23 mouse cellular contexts compared by ENCODE assay signal in the genomic region with DNA sequence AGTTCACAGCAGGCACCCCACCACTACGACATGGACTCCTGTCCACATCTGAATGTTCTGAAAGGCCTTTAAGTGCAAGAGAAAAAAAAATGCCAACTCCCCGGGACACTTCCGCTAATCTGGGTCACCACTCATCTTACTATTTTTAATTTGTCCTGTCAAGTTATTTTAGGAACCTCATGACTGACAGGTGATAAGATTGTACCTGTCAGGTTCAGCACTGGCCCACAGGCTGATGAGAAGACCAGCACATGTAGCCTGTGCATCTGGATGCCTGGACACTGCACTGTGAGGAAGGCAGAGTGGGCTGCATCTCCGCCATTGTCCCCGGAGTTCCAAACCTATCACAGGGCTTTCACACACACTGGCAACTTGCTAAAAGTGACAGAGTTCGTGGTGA. TPM values are rescaled to one million over a fixed set of nuclear protein-coding genes. Genes with fewer than 3 reads are reported as not detected.
DNase-seq lines count a peak whose midpoint lies in the region; ATAC-seq and TF ChIP-seq lines count a peak whose summit lies in the region.
"Had no signal": no experiment of that assay in that cellular context is flagged by ENCODE, and none has a peak within 500 bp of the region (broad histone marks: within the 10 kb centered on the region; RNA-seq: fewer than 3 reads in every experiment).

No protein-coding gene starts in this region.

- no peaks in the 10 kb centered on the region for H3K9me3 ChIP-seq in heart, embryonic 10.5 days
- H3K9me3 ChIP-seq in heart, embryonic 14.5 days (ENCODE audit: control insufficient read depth, low read length), result no peaks in the 10 kb centered on the region
- no peaks in the 10 kb centered on the region for H3K9me3 ChIP-seq in intestine, postnatal 0 days (ENCODE audit: control insufficient read depth)
- H3K9me3 ChIP-seq: embryonic facial prominence, embryonic 12.5 days; forebrain, embryonic 15.5 days; G1E; hindbrain, embryonic 12.5 days had no signal

- 44% methylated on average over 6 of the region's 6 CpGs for WGBS in heart, embryonic 10.5 days
- WGBS in heart, embryonic 14.5 days, result 20% methylated on average over 6 of the region's 6 CpGs
- 80% methylated on average over 6 of the region's 6 CpGs for WGBS in intestine, postnatal 0 days

- H3K4me3 ChIP-seq in gastrocnemius, adult 2 months, result peak overlapping the region; percentile 43; the same call in 1 of the 2 replicates
- no peak overlapping the region for H3K4me3 ChIP-seq in heart, embryonic 10.5 days
- H3K4me3 ChIP-seq in heart, embryonic 14.5 days (ENCODE audit: control insufficient read depth in 1 of 2, insufficient read depth in 1 of 2, low read depth in 1 of 2, low read length in 2 of 2), result no peak overlapping the region
- no peak overlapping the region for H3K4me3 ChIP-seq in intestine, postnatal 0 days (ENCODE audit: low read depth, low read length)
- H3K4me3 ChIP-seq: embryonic facial prominence, embryonic 12.5 days; forebrain, embryonic 15.5 days; hindbrain, embryonic 12.5 days had no signal

- TF ChIP-seq CTCF in gastrocnemius, adult 2 months (IDR thresholded peaks at IDR 0.05), result no peak
- no peak for TF ChIP-seq CTCF in intestine, postnatal 0 days (IDR thresholded peaks at IDR 0.05; ENCODE audit: low read depth)

- no peaks in the 10 kb centered on the region for H3K36me3 ChIP-seq in heart, embryonic 10.5 days
- no peaks in the 10 kb centered on the region for H3K36me3 ChIP-seq in heart, embryonic 14.5 days (ENCODE audit: control insufficient read depth, insufficient read depth, low read length)
- no peaks in the 10 kb centered on the region for H3K36me3 ChIP-seq in intestine, postnatal 0 days (ENCODE audit: control insufficient read depth, insufficient read depth)
- H3K36me3 ChIP-seq: embryonic facial prominence, embryonic 12.5 days; forebrain, embryonic 15.5 days; G1E; hindbrain, embryonic 12.5 days had no signal

- no peak for DNase-seq in gastrocnemius, adult 2 months
- no peak for DNase-seq in gastrocnemius, postnatal 10 days
- no peak for DNase-seq in heart, embryonic 10.5 days (ENCODE audit: low spot score)
- DNase-seq in heart, postnatal 4 days, result peak; percentile 28
- DNase-seq in left cerebral cortex, postnatal 36 days (ENCODE audit: low spot score in 2 of 2), result no peak
- DNase-seq: adrenal gland, adult 8-10 months; adrenal gland, postnatal 36 days; B cell, adult 2 months; cerebellum, adult 9-10 months; cerebellum, postnatal 25 days; gastrocnemius, postnatal 14 days; kidney, adult 11 months; kidney, adult 9 months had no signal

- intact Hi-C loops in gastrocnemius, adult 2 months (cut with DNase I), result loop anchor here (5.0 kb wide), 1 partner anchor 88 kb away; no protein-coding TSS in a partner anchor
- intact Hi-C loops in left cerebral cortex, postnatal 36 days (cut with DNase I), result no loop called here

- peak; percentile 42; the same call in 1 of the 2 replicates for ATAC-seq in heart, embryonic 14.5 days (ENCODE audit: insufficient number of reproducible peaks, insufficient read depth, low FRiP score, low read depth)
- no peak for ATAC-seq in intestine, postnatal 0 days
- ATAC-seq: CD4-positive, CD25-positive, alpha-beta regulatory T cell, adult 4 months; forebrain, embryonic 15.5 days; hindbrain, embryonic 16.5 days; inflammation-experienced regulatory T-cells, adult 6 months had no signal

- H3K9ac ChIP-seq in heart, embryonic 14.5 days (ENCODE audit: low read length), result no peak overlapping the region
- no peak overlapping the region for H3K9ac ChIP-seq in intestine, postnatal 0 days (ENCODE audit: low read depth, low read length)
- H3K9ac ChIP-seq: embryonic facial prominence, embryonic 12.5 days; forebrain, embryonic 15.5 days; hindbrain, embryonic 12.5 days had no signal

- H3K27me3 ChIP-seq in heart, embryonic 10.5 days (ENCODE audit: insufficient read depth, poor library complexity, severe bottlenecking), result peaks cover 27% of the 10 kb centered on the region
- H3K27me3 ChIP-seq in heart, embryonic 14.5 days (ENCODE audit: control insufficient read depth, insufficient read depth, low read length), result peaks cover 21% of the 10 kb centered on the region
- H3K27me3 ChIP-seq in intestine, postnatal 0 days (replicated peaks; ENCODE audit: control insufficient read depth, insufficient read depth, low read length), result peaks cover 19% of the 10 kb centered on the region

- H3K4me2 ChIP-seq in heart, embryonic 14.5 days (ENCODE audit: low read length), result peak overlapping the region; percentile 3; the same call in 1 of the 2 replicates
- no peak overlapping the region for H3K4me2 ChIP-seq in intestine, postnatal 0 days (replicated peaks; ENCODE audit: low read depth)
- H3K4me2 ChIP-seq: embryonic facial prominence, embryonic 12.5 days; forebrain, embryonic 15.5 days; hindbrain, embryonic 12.5 days had no signal

- peaks cover 36% of the 10 kb centered on the region for H3K4me1 ChIP-seq in heart, embryonic 10.5 days
- peaks cover 8 to 13% of the 10 kb centered on the region in 2 experiments for H3K4me1 ChIP-seq in heart, embryonic 14.5 days (ENCODE audit: control insufficient read depth in 2 of 2, insufficient read depth in 2 of 2, low read length in 2 of 2)
- H3K4me1 ChIP-seq in intestine, postnatal 0 days (replicated peaks; ENCODE audit: control insufficient read depth, insufficient read depth, low read length), result no peaks in the 10 kb centered on the region

- H3K27ac ChIP-seq in gastrocnemius, adult 2 months, result peak overlapping the region; percentile 91
- H3K27ac ChIP-seq in heart, embryonic 10.5 days, result peak overlapping the region; percentile 42
- H3K27ac ChIP-seq in heart, embryonic 14.5 days (replicated peaks in 1 of 2; ENCODE audit: control insufficient read depth in 1 of 2, insufficient read depth in 1 of 2, low read depth in 2 of 2, low read length in 2 of 2), result peak overlapping the region; percentile 65 to 68
- no peak overlapping the region for H3K27ac ChIP-seq in intestine, postnatal 0 days (ENCODE audit: low read depth, low read length)
- H3K27ac ChIP-seq: embryonic facial prominence, embryonic 12.5 days; forebrain, embryonic 15.5 days; hindbrain, embryonic 12.5 days had no signal

RNA-seq across cellular contexts. Expression of a gene that starts 3.4 kb away (rescaled TPM):
- 1 to 10 TPM; 2.2 to 4.2 TPM for total RNA-seq in gastrocnemius, adult 2 months (2021)
- total RNA-seq in gastrocnemius, postnatal 10 days (2021), result 1 to 10 TPM; 1.3 to 1.9 TPM
- not detected in 2 replicates for polyA plus RNA-seq in heart, embryonic 10.5 days (2016; fragmentation: Nextera tagmentation; extraction: Ambion mirVana)
- polyA plus RNA-seq in heart, embryonic 14.5 days (2014; fragmentation: Nextera tagmentation; extraction: Ambion mirVana), result 0.11 and 0.19 TPM in 2 replicates
- total RNA-seq in heart, postnatal 4 days (2021), result 1 to 10 TPM; 2.2 to 2.3 TPM
- 100 to 1,000 TPM; 154 to 164 TPM for total RNA-seq in left cerebral cortex, postnatal 36 days (2021)
- 0.09 TPM in 1 of 2 replicates, not detected in the other for polyA plus RNA-seq in intestine, postnatal 0 days (2015; fragmentation: Nextera tagmentation; extraction: Ambion mirVana)
- polyA plus RNA-seq: CD4-positive, CD25-positive, alpha-beta regulatory T cell, adult 4 months; forebrain, embryonic 11.5 days; G1E; inflammation-experienced regulatory T-cells, adult 6 months had no signal

RNA-seq across cellular contexts. Expression of a gene that starts 39.1 kb away (rescaled TPM):
- 100 to 1,000 TPM; 279 to 395 TPM for total RNA-seq in gastrocnemius, adult 2 months (2021)
- 10 to 100 TPM; 29.6 to 48.0 TPM for total RNA-seq in gastrocnemius, postnatal 10 days (2021)
- 3.3 and 4.6 TPM in 2 replicates for polyA plus RNA-seq in heart, embryonic 10.5 days (2016; fragmentation: Nextera tagmentation; extraction: Ambion mirVana)
- 7.4 and 7.9 TPM in 2 replicates for polyA plus RNA-seq in heart, embryonic 14.5 days (2014; fragmentation: Nextera tagmentation; extraction: Ambion mirVana)
- total RNA-seq in heart, postnatal 4 days (2021), result 10 to 100 TPM; 24.5 to 25.4 TPM
- 10 to 100 TPM; 19.6 to 23.0 TPM for total RNA-seq in left cerebral cortex, postnatal 36 days (2021)
- polyA plus RNA-seq in intestine, postnatal 0 days (2015; fragmentation: Nextera tagmentation; extraction: Ambion mirVana), result 3.1 and 3.6 TPM in 2 replicates

Comparison
In these comparisons a context has a peak if more than half of its experiments do, and no peak if none do; other contexts are left out.
1. RNA of a gene that starts 39.1 kb away (total RNA-seq): 279 to 395 TPM in gastrocnemius, adult 2 months; 29.6 to 48.0 TPM in gastrocnemius, postnatal 10 days, 24.5 to 25.4 TPM in heart, postnatal 4 days and 19.6 to 23.0 TPM in left cerebral cortex, postnatal 36 days; every median in the first group is over 4 times any median in the second.
2. RNA of a gene that starts 3.4 kb away (total RNA-seq): 154 to 164 TPM in left cerebral cortex, postnatal 36 days; 2.2 to 4.2 TPM in gastrocnemius, adult 2 months, 2.2 to 2.3 TPM in heart, postnatal 4 days and 1.3 to 1.9 TPM in gastrocnemius, postnatal 10 days; every median in the first group is over 10 times any median in the second.